Mouse (Mus musculus) hindbrain, embryonic 14.5 days (tissue): ENCODE measurements around the gene Fh1. TPM values are rescaled to one million over a fixed set of nuclear protein-coding genes. Genes with fewer than 3 reads are reported as not detected.

Source experiments
- ATAC-seq: fragments of 200-750 bp; cut with Nextera tagmentation; 2 replicates; pipeline ENCODE4 v1.8.0; 2017; ENCODE audit warnings: moderate number of reproducible peaks, mild to moderate bottlenecking, moderate TSS enrichment, moderate library complexity; ENCODE audit not compliant: low FRiP score
- DNase-seq: peaks from one replicate; pipeline ENCODE4 v3.0.0-alpha.2; 2015; ENCODE audit warnings: low spot score
- H3K27ac ChIP-seq: fragments of 300-500 bp; sonication (generic); 2 replicates; pipeline ENCODE4 v1.5.1; 2014; ENCODE audit warnings: mild to moderate bottlenecking, moderate library complexity
- H3K27me3 ChIP-seq: fragments of 300-500 bp; sonication (generic); 2 replicates; pipeline ENCODE4 v1.6.1; 2014; ENCODE audit warnings: mild to moderate bottlenecking, low read length, mixed read lengths; ENCODE audit not compliant: control insufficient read depth, insufficient read depth
- H3K36me3 ChIP-seq: fragments of 300-500 bp; sonication (generic); replicated peaks from 2 replicates; pipeline ENCODE4 v1.6.1; 2014; ENCODE audit not compliant: control insufficient read depth, insufficient read depth
- H3K4me1 ChIP-seq: fragments of 300-500 bp; sonication (generic); replicated peaks from 2 replicates; pipeline ENCODE4 v1.6.1; 2014; ENCODE audit warnings: antibody characterized with exemption, low read length, mixed read lengths; ENCODE audit not compliant: control insufficient read depth, insufficient read depth
- H3K4me2 ChIP-seq: fragments of 300-500 bp; sonication (generic); replicated peaks from 2 replicates; pipeline ENCODE4 v1.6.1; 2014; ENCODE audit warnings: mild to moderate bottlenecking, moderate library complexity
- H3K4me3 ChIP-seq: fragments of 300-500 bp; sonication (generic); replicated peaks from 2 replicates; pipeline ENCODE4 v1.5.1; 2014; ENCODE audit warnings: mild to moderate bottlenecking, low read length
- H3K9ac ChIP-seq: fragments of 300-500 bp; sonication (generic); 2 replicates; pipeline ENCODE4 v1.6.1; 2014
- H3K9me3 ChIP-seq: fragments of 300-500 bp; sonication (generic); 2 replicates; pipeline ENCODE4 v1.6.1; 2016; ENCODE audit warnings: low read length; ENCODE audit not compliant: control insufficient read depth
- WGBS: fragments of 180-500 bp; shearing (Covaris S2); extraction: QIAGEN DNeasy Blood & Tissue Kit; methylation state at CpG from one replicate; pipeline ENCODE4 v1.1.7; 2014; 5-methylcytosine and 5-hydroxymethylcytosine counted together
- polyA plus RNA-seq: library from polyadenylated mRNA; unstranded; fragments of >200 nt; fragmentation: Nextera tagmentation; extraction: Ambion mirVana; gene quantifications from 2 replicates; pipeline ENCODE4 v1.2.1, GENCODE M21; 2014

Fh1 gene
- polyA plus RNA-seq, 1 experiment from 2014 or later = 114 TPM

GRCm38 (mm10) chr1:175565579-175566103 lies 59.8 kb downstream of the Fh1 start:
- no peak for DNase-seq

GRCm38 (mm10) chr1:175564321-175564720 lies 61.1 kb downstream of the Fh1 start:
- DNase-seq (no peak), ATAC-seq (no peak)
- H3K36me3 ChIP-seq = no peaks in the 10 kb centered on the region

More at GRCm38 (mm10) chr1:175565579-175566103, 59.8 kb downstream of the Fh1 start:
- Histone ChIP-seq H3K9ac (no peak overlapping the region), H3K27ac (no peak overlapping the region), H3K36me3 (no peaks in the 10 kb centered on the region), H3K4me1 (no peaks in the 10 kb centered on the region), H3K27me3 (no peaks in the 10 kb centered on the region), H3K4me2 (no peak overlapping the region), H3K4me3 (no peak overlapping the region), H3K9me3 (no peaks in the 10 kb centered on the region)
- WGBS = 65% methylated on average over 6 of the region's 6 CpGs
- ATAC-seq = no peak

GRCm38 (mm10) chr1:175562379-175562778 lies 63.1 kb downstream of the Fh1 start:
- H3K27me3 ChIP-seq = no peaks in the 10 kb centered on the region
- no peak for ATAC-seq
- 88% methylated on average over 2 of the region's 2 CpGs for WGBS

More at GRCm38 (mm10) chr1:175564321-175564720, 61.1 kb downstream of the Fh1 start:
- Histone ChIP-seq H3K4me2 (no peak overlapping the region), H3K4me1 (no peaks in the 10 kb centered on the region), H3K4me3 (no peak overlapping the region), H3K9ac (no peak overlapping the region), H3K27me3 (no peaks in the 10 kb centered on the region), H3K27ac (no peak overlapping the region), H3K9me3 (no peaks in the 10 kb centered on the region)
- WGBS = 95% methylated on average over 4 of the region's 4 CpGs

GRCm38 (mm10) chr1:175561806-175562205 lies 63.6 kb downstream of the Fh1 start:
- ATAC-seq = no peak
- DNase-seq = no peak
- H3K36me3 ChIP-seq = no peaks in the 10 kb centered on the region
- H3K27ac ChIP-seq = no peak overlapping the region
- no peaks in the 10 kb centered on the region for H3K9me3 ChIP-seq
- H3K4me1 ChIP-seq = no peaks in the 10 kb centered on the region
- no peak overlapping the region for H3K4me3 ChIP-seq
- H3K9ac ChIP-seq = no peak overlapping the region
- H3K4me2 ChIP-seq = no peak overlapping the region
- H3K27me3 ChIP-seq = no peaks in the 10 kb centered on the region

More at GRCm38 (mm10) chr1:175562379-175562778, 63.1 kb downstream of the Fh1 start:
- no peak overlapping the region for H3K27ac ChIP-seq
- H3K36me3 ChIP-seq = no peaks in the 10 kb centered on the region
- no peak overlapping the region for H3K9ac ChIP-seq
- no peak overlapping the region for H3K4me2 ChIP-seq
- H3K4me3 ChIP-seq = no peak overlapping the region
- H3K9me3 ChIP-seq = no peaks in the 10 kb centered on the region
- no peak for DNase-seq
- H3K4me1 ChIP-seq = no peaks in the 10 kb centered on the region

- no peak overlapping the region for H3K27ac ChIP-seq
- no peaks in the 10 kb centered on the region for H3K9me3 ChIP-seq
- no peaks in the 10 kb centered on the region for H3K4me1 ChIP-seq
- H3K4me3 ChIP-seq = no peak overlapping the region
- H3K27me3 ChIP-seq = no peaks in the 10 kb centered on the region
- H3K36me3 ChIP-seq = no peaks in the 10 kb centered on the region
- no peak overlapping the region for H3K9ac ChIP-seq
- H3K4me2 ChIP-seq = no peak overlapping the region
- ATAC-seq (no peak), DNase-seq (no peak)
- WGBS = 96% methylated on average over 1 of the region's 1 CpGs
These were observed 70.8 kb downstream of the Fh1 start for GRCm38 (mm10) chr1:175554641-175555040.

- no peak overlapping the region for H3K27ac ChIP-seq
- H3K27me3 ChIP-seq = no peaks in the 10 kb centered on the region
- WGBS = 89% methylated on average over 3 of the region's 3 CpGs
- H3K4me2 ChIP-seq = no peak overlapping the region
- H3K36me3 ChIP-seq = no peaks in the 10 kb centered on the region
- no peak for ATAC-seq
- no peak overlapping the region for H3K9ac ChIP-seq
- no peak overlapping the region for H3K4me3 ChIP-seq
- H3K9me3 ChIP-seq = no peaks in the 10 kb centered on the region
- no peaks in the 10 kb centered on the region for H3K4me1 ChIP-seq
- no peak for DNase-seq
These were observed 73.0 kb downstream of the Fh1 start for GRCm38 (mm10) chr1:175552474-175552873.

- Histone ChIP-seq H3K4me1 (no peaks in the 10 kb centered on the region), H3K9ac (no peak overlapping the region), H3K27me3 (no peaks in the 10 kb centered on the region), H3K4me2 (no peak overlapping the region), H3K36me3 (no peaks in the 10 kb centered on the region), H3K9me3 (no peaks in the 10 kb centered on the region), H3K27ac (no peak overlapping the region), H3K4me3 (no peak overlapping the region)
- 79% methylated on average over 1 of the region's 1 CpGs for WGBS
- DNase-seq = no peak
- ATAC-seq = no peak
These were observed 74.8 kb downstream of the Fh1 start for GRCm38 (mm10) chr1:175550586-175550985.

Other genes starting within 250 kb of the Fh1 start
- 49.4 and 56.7 TPM in 2 replicates for gene Rgs7, start 133.1 kb downstream of the Fh1 start, polyA plus RNA-seq
- gene Kmo, start 5.3 kb downstream of the Fh1 start, polyA plus RNA-seq = 0.14 and 0.31 TPM in 2 replicates
- 8.2 and 8.3 TPM in 2 replicates for gene Opn3, start 67.1 kb upstream of the Fh1 start, polyA plus RNA-seq
- gene Chml, start 67.3 kb upstream of the Fh1 start, polyA plus RNA-seq = 5.9 and 6.2 TPM in 2 replicates
- 0.09 TPM in 1 of 2 replicates, not detected in the other for gene Wdr64, start 73.0 kb upstream of the Fh1 start, polyA plus RNA-seq